Mouse (Mus musculus) heart, adult 2 months (tissue): ENCODE data around the gene Gper1.

Experiments used
- CTCF ChIP-seq: fragments of 200-600 bp; IDR thresholded peaks from 2 replicates; pipeline ENCODE4 v1.8.1; 2022; ENCODE audit warnings: antibody characterized with exemption, mild to moderate bottlenecking, moderate library complexity
- POLR2A ChIP-seq: fragments of 200-500 bp; IDR thresholded peaks from 2 replicates; pipeline ENCODE4 v1.6.1; 2011; ENCODE audit warnings: mild to moderate bottlenecking, low read depth, low read length, control low read depth; ENCODE audit not compliant: insufficient read depth

- no peak for TF ChIP-seq CTCF
- TF ChIP-seq POLR2A, result no peak
Observed at GRCm38 (mm10) chr5:139392219-139393196, 30.4 kb upstream of the Gper1 start.
